Mouse (Mus musculus) spleen, adult 2 months (tissue): ENCODE measurements at regions not wholly inside any gene's neighbourhood (a gene's known extent, or its start where the extent isn't known, plus 50 kb on each side); places are given as distances from the start of the nearest gene placed in this dataset.

Source experiments
- CTCF ChIP-seq: fragments of 200-500 bp; IDR thresholded peaks from 2 replicates; pipeline ENCODE4 v1.5.1; 2011; ENCODE audit warnings: mild to moderate bottlenecking, inconsistent platforms; ENCODE audit not compliant: insufficient read depth, insufficient read length, insufficient replicate concordance; ENCODE audit errors: extremely low read depth
- POLR2A ChIP-seq: fragments of 200-500 bp; IDR thresholded peaks from 2 replicates; pipeline ENCODE4 v1.6.1; 2011; ENCODE audit warnings: low read depth, low read length, inconsistent platforms

- TF ChIP-seq CTCF: no peak
- TF ChIP-seq POLR2A: no peak
These were observed 172.5 kb downstream of the Setd4 start for GRCm38 (mm10) chr16:93431316-93431715.
